Mouse (Mus musculus) B cell, adult (primary cell): ENCODE results near the gene Gm2897. TPM values are rescaled to one million over a fixed set of nuclear protein-coding genes. Genes with fewer than 3 reads are reported as not detected.

Source experiments
- total RNA-seq: library from RNA; stranded (reverse); gene quantifications from 4 replicates; pipeline ENCODE4 v1.2.4, GENCODE M21; 2023; ENCODE audit not compliant: inconsistent age

The Gm2897 gene
- total RNA-seq, result not detected in 4 replicates

GRCm38 (mm10) chr14:3048727-3049512 lies at the start of gene Gm2897:
Gm2897 (plus strand) TSS chr14:3049285.

GRCm38 (mm10) chr14:3029702-3030101 lies 19.4 kb upstream of the Gm2897 start, which contains the start of gene Gm2888:
Gm2888 (plus strand) TSS chr14:3030002.

Other genes with a start within 250 kb of the Gm2897 start
- not detected in 4 replicates for gene Gm2888, start 19.3 kb upstream of the Gm2897 start, total RNA-seq
- gene Gm10340, start 84.7 kb downstream of the Gm2897 start, total RNA-seq, result not detected in 4 replicates
- not detected in 4 replicates for gene Gm5795, start 139.0 kb downstream of the Gm2897 start, total RNA-seq
- not detected in 4 replicates for gene D830030K20Rik, start 159.2 kb downstream of the Gm2897 start, total RNA-seq